Mouse (Mus musculus): Measurements from ENCODE around the gene Slc8a3. TPM values are rescaled to one million over a fixed set of nuclear protein-coding genes. Genes with fewer than 3 reads are reported as not detected.

Gene Slc8a3
- polyA plus RNA-seq, 1 experiment = 0.43 TPM

- H3K4me3 ChIP-seq (ENCODE audit: low read depth, low read length) = no peak overlapping the region
- no peaks in the 10 kb centered on the region for H3K27me3 ChIP-seq (ENCODE audit: control insufficient read depth, insufficient read depth, low read length)
- H3K4me1 ChIP-seq (ENCODE audit: control insufficient read depth, insufficient read depth, insufficient read length, low read length) = no peaks in the 10 kb centered on the region
- H3K27ac ChIP-seq (ENCODE audit: insufficient read depth, low read depth, low read length) = no peak overlapping the region
- 79% methylated on average over 2 of the region's 2 CpGs for WGBS
- TF ChIP-seq CTCF (IDR thresholded peaks at IDR 0.05; ENCODE audit: extremely low read depth, insufficient read length, insufficient replicate concordance, low read depth, low read length) = no peak
- no peak for TF ChIP-seq POLR2A (IDR thresholded peaks at IDR 0.05; ENCODE audit: low read depth, low read length)
- no peaks in the 10 kb centered on the region for H3K36me3 ChIP-seq (ENCODE audit: control insufficient read depth, insufficient read depth, low read length)
These were observed 148.0 kb downstream of the Slc8a3 start for GRCm38 (mm10) chr12:81184967-81185366.

DNA sequence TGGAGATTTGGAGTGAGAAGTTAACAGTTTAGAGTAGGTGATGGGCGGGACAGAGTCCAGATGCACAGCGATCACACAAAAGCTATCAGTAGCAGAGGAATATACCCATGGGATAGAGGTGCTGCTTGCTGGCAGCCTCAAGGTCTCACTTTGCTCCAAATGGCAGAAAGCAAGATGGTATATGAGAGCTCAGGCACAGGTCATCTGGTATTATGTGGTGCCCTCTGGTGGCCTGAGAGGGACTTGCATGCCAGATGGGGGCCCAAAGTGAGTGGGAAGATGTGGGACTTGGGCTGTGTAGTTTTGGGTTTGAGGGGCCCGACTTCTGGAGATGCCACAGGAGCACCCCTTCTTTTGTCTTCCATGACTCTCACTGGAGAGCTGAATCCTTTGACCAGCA lies 150.9 kb downstream of the Slc8a3 start:
- TF ChIP-seq CTCF (IDR thresholded peaks at IDR 0.05; ENCODE audit: extremely low read depth, insufficient read length, insufficient replicate concordance, low read depth, low read length) = peak; percentile 78; the same call in 1 of the 2 replicates
- no peak for TF ChIP-seq POLR2A (IDR thresholded peaks at IDR 0.05; ENCODE audit: low read depth, low read length)
- Histone ChIP-seq H3K27me3 (ENCODE audit: control insufficient read depth, insufficient read depth, low read length) (no peaks in the 10 kb centered on the region), H3K36me3 (ENCODE audit: control insufficient read depth, insufficient read depth, low read length) (no peaks in the 10 kb centered on the region), H3K27ac (ENCODE audit: insufficient read depth, low read depth, low read length) (no peak overlapping the region), H3K4me3 (ENCODE audit: low read depth, low read length) (no peak overlapping the region), H3K4me1 (ENCODE audit: control insufficient read depth, insufficient read depth, insufficient read length, low read length) (no peaks in the 10 kb centered on the region)
- 56% methylated on average over 3 of the region's 3 CpGs for WGBS

GRCm38 (mm10) chr12:81175252-81175651 lies 157.7 kb downstream of the Slc8a3 start:
- Histone ChIP-seq H3K4me1 (ENCODE audit: control insufficient read depth, insufficient read depth, insufficient read length, low read length) (no peaks in the 10 kb centered on the region), H3K27me3 (ENCODE audit: control insufficient read depth, insufficient read depth, low read length) (no peaks in the 10 kb centered on the region), H3K27ac (ENCODE audit: insufficient read depth, low read depth, low read length) (no peak overlapping the region), H3K36me3 (ENCODE audit: control insufficient read depth, insufficient read depth, low read length) (no peaks in the 10 kb centered on the region), H3K4me3 (ENCODE audit: low read depth, low read length) (no peak overlapping the region)
- TF ChIP-seq CTCF (IDR thresholded peaks at IDR 0.05; ENCODE audit: extremely low read depth, insufficient read length, insufficient replicate concordance, low read depth, low read length) (no peak), POLR2A (IDR thresholded peaks at IDR 0.05; ENCODE audit: low read depth, low read length) (no peak)
- WGBS = 44% methylated on average over 9 of the region's 9 CpGs

- H3K4me3 ChIP-seq (ENCODE audit: low read depth, low read length) = no peak overlapping the region
- no peaks in the 10 kb centered on the region for H3K36me3 ChIP-seq (ENCODE audit: control insufficient read depth, insufficient read depth, low read length)
- no peaks in the 10 kb centered on the region for H3K4me1 ChIP-seq (ENCODE audit: control insufficient read depth, insufficient read depth, insufficient read length, low read length)
- H3K27me3 ChIP-seq (ENCODE audit: control insufficient read depth, insufficient read depth, low read length) = no peaks in the 10 kb centered on the region
- TF ChIP-seq POLR2A (IDR thresholded peaks at IDR 0.05; ENCODE audit: low read depth, low read length) = no peak
- TF ChIP-seq CTCF (IDR thresholded peaks at IDR 0.05; ENCODE audit: extremely low read depth, insufficient read length, insufficient replicate concordance, low read depth, low read length) = no peak
- H3K27ac ChIP-seq (ENCODE audit: insufficient read depth, low read depth, low read length) = no peak overlapping the region
- WGBS = 85% methylated on average over 4 of the region's 4 CpGs
These were observed 159.1 kb downstream of the Slc8a3 start for GRCm38 (mm10) chr12:81173893-81174292.

DNA sequence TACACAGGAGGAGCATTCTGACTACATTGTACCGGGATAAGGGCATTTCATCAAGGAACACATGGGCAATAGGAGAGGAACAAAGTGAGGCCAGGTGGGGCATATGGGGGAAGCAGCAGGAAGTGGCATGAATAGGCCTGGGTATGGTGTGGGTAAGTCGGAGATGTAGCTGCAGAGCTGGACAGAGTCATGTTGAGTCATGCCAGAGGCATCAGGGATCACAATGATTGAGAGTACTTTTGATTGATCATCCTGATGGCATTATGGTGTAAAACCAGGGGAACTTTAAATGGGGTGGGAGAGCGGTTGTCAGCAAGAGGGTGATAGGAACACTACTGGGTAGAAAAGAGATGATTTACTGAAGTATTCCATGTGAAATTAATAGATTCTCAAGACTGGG lies 160.0 kb downstream of the Slc8a3 start:
- Histone ChIP-seq H3K4me3 (ENCODE audit: low read depth, low read length) (no peak overlapping the region), H3K36me3 (ENCODE audit: control insufficient read depth, insufficient read depth, low read length) (no peaks in the 10 kb centered on the region), H3K27me3 (ENCODE audit: control insufficient read depth, insufficient read depth, low read length) (no peaks in the 10 kb centered on the region), H3K27ac (ENCODE audit: insufficient read depth, low read depth, low read length) (no peak overlapping the region), H3K4me1 (ENCODE audit: control insufficient read depth, insufficient read depth, insufficient read length, low read length) (no peaks in the 10 kb centered on the region)
- 76% methylated on average over 3 of the region's 3 CpGs for WGBS
- TF ChIP-seq POLR2A (IDR thresholded peaks at IDR 0.05; ENCODE audit: low read depth, low read length) (no peak), CTCF (IDR thresholded peaks at IDR 0.05; ENCODE audit: extremely low read depth, insufficient read length, insufficient replicate concordance, low read depth, low read length) (no peak)

DNA sequence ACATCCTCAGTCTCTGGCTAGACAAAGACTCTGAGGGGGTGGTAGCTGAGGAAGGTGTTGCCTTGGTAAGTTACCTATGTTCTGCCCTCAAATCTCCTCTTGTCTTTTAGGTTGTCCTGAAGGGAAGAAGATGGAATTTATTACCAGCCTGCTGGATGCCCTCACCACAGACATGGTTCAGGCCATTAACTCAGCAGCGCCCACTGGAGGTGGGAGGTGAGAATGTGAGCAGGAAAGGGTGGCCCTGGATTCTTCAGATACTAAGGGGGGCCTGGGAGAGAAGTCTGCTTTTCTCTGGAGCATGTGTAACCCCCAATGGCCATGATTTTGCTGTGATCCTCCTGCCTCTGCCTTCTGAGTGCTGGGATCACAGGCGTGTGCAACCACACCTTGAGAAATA lies 162.9 kb downstream of the Slc8a3 start:
- H3K36me3 ChIP-seq (ENCODE audit: control insufficient read depth, insufficient read depth, low read length) = no peaks in the 10 kb centered on the region
- no peaks in the 10 kb centered on the region for H3K27me3 ChIP-seq (ENCODE audit: control insufficient read depth, insufficient read depth, low read length)
- 79% methylated on average over 2 of the region's 2 CpGs for WGBS
- TF ChIP-seq CTCF (IDR thresholded peaks at IDR 0.05; ENCODE audit: extremely low read depth, insufficient read length, insufficient replicate concordance, low read depth, low read length) (peak; percentile 28; the same call in 1 of the 2 replicates), POLR2A (IDR thresholded peaks at IDR 0.05; ENCODE audit: low read depth, low read length) (no peak)
- H3K4me1 ChIP-seq (ENCODE audit: control insufficient read depth, insufficient read depth, insufficient read length, low read length) = no peaks in the 10 kb centered on the region
- H3K4me3 ChIP-seq (ENCODE audit: low read depth, low read length) = no peak overlapping the region
- H3K27ac ChIP-seq (ENCODE audit: insufficient read depth, low read depth, low read length) = no peak overlapping the region

DNA sequence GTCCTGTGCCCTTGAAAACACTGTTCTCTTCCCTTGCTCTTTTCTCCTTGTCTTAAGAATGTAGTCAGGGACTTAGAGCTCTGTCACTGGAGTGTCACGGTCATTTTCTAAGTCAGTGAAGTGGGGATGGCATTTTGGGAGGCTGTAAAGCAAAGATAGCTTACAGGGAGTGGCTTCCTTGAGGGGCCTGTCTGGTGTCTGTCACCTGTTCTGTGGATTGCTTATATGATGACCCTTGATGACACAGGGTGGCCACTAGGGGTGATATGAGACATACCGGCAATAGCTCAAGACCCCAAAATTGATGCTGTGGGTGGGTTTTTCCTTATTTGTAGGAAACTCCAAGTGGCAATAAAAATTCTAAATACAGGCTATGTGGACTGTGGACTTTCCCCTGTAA lies 164.5 kb downstream of the Slc8a3 start:
- Histone ChIP-seq H3K4me1 (ENCODE audit: control insufficient read depth, insufficient read depth, insufficient read length, low read length) (no peaks in the 10 kb centered on the region), H3K36me3 (ENCODE audit: control insufficient read depth, insufficient read depth, low read length) (no peaks in the 10 kb centered on the region), H3K27ac (ENCODE audit: insufficient read depth, low read depth, low read length) (no peak overlapping the region), H3K4me3 (ENCODE audit: low read depth, low read length) (no peak overlapping the region), H3K27me3 (ENCODE audit: control insufficient read depth, insufficient read depth, low read length) (no peaks in the 10 kb centered on the region)
- no peak for TF ChIP-seq POLR2A (IDR thresholded peaks at IDR 0.05; ENCODE audit: low read depth, low read length)
- TF ChIP-seq CTCF (IDR thresholded peaks at IDR 0.05; ENCODE audit: extremely low read depth, insufficient read length, insufficient replicate concordance, low read depth, low read length) = no peak
- WGBS = 43% methylated on average over 2 of the region's 2 CpGs

DNA sequence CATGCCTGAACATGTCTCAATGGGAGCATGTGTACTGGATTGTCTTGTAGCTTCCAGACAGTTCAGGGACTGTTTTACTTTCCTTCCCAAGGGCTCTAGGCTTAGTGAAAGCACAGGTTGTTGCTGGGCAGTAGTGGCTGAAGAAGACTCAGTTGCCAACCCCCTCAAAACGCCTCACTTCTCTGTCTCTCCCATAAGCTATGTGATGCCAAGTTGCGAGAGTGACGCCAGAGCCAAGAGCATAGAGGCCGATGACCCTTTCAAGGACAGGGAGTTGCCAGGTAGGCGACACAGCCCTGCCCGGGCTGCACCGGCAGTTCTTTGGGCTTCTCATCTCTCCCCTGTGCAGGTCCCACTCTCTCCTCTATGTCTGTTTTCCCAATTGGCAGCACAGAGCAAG lies 164.9 kb downstream of the Slc8a3 start:
- Histone ChIP-seq H3K4me3 (ENCODE audit: low read depth, low read length) (no peak overlapping the region), H3K36me3 (ENCODE audit: control insufficient read depth, insufficient read depth, low read length) (no peaks in the 10 kb centered on the region), H3K4me1 (ENCODE audit: control insufficient read depth, insufficient read depth, insufficient read length, low read length) (no peaks in the 10 kb centered on the region), H3K27me3 (ENCODE audit: control insufficient read depth, insufficient read depth, low read length) (no peaks in the 10 kb centered on the region), H3K27ac (ENCODE audit: insufficient read depth, low read depth, low read length) (no peak overlapping the region)
- TF ChIP-seq POLR2A (IDR thresholded peaks at IDR 0.05; ENCODE audit: low read depth, low read length) (no peak), CTCF (IDR thresholded peaks at IDR 0.05; ENCODE audit: extremely low read depth, insufficient read length, insufficient replicate concordance, low read depth, low read length) (no peak)
- whole genome bisulfite sequencing = 82% methylated on average over 7 of the region's 7 CpGs
